Mouse (Mus musculus): ENCODE data around the gene Slc9b1.

- no peak for TF ChIP-seq CTCF (conservative IDR thresholded peaks at IDR 0.05; ENCODE audit: low read length)
- no peak for TF ChIP-seq POU5F1 (IDR thresholded peaks at IDR 0.05; ENCODE audit: borderline replicate concordance, low read length)
- no peak for TF ChIP-seq NANOG (IDR thresholded peaks at IDR 0.05; ENCODE audit: borderline replicate concordance, low read length)
These were observed 56.8 kb downstream of the Slc9b1 start for GRCm38 (mm10) chr3:135404599-135404998.
